Mouse (Mus musculus): ENCODE results near the gene Zeb2.

Gene Zeb2

DNA sequence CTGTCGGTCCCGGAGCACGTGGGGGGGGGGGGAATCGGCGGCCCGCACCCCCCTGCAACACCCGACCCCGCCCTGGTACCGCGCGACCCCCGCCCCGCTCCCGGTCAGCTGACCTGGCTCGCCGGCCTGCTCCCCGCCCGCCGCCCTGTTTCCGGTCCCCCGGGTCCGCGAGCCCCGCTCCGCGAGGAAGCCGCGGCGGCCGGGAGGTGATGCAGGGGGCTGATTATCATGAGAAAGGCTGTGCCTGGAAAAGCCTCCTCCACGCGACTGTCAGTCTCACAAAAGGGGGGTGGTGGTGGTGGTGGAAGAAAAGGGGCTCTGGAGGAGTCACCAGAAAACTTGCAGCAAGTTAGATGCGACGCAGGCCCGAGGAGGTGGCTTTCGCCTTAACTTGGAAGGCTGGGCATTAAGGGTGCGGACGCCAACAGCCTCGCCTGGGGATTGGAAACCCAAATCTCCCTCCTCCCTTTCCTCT is at the start of gene Zeb2:
Gene Zeb2 (minus strand): TSS at position 309 of the 475 bp plus-strand sequence.
- TF ChIP-seq GATA4 (IDR thresholded peaks at IDR 0.05; ENCODE audit: insufficient replicate concordance, low read length) = peak; percentile 55; the same call in 1 of the 2 replicates

DNA sequence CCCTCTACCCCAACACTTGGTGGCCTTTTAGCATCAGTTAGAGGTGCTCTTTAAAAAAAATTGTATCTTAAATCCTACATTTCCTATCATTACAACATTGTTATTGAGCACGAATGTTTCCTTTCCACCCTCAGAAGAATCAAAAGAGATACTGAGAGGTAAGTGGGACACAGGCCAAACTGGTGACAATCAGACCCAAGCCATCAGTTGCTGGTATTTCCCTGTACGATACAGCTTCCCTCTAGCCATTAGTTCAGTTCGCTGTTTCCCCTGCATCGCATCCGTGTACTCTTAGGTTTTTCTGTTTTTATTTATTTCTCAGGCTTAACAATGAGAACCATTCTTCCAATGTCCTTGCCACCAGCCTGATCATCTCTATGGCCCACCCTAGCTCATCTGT is 41.6 kb upstream of the Zeb2 start:
- no peak for TF ChIP-seq GATA4 (IDR thresholded peaks at IDR 0.05; ENCODE audit: insufficient replicate concordance, low read length)

DNA sequence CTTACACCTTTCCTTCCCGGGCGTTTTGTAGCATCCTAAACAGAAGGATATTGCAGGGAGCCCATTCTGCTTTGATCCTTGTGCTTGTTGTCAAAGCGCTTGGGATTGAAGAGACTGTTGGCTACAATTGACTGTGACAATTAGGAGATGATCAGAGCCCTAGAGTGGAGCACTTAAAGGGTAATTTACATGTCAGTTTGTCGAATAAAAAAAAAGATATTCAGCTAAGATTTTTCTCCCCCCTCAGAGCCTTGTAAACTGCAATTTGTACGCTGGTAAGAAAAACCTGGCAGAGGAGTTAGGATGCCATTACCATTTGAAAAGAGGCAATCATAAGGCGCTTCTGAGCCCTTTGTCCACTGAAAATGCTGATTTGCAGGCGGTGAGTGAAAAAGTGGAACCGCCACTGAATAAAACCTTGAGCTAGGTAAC is 41.2 kb upstream of the Zeb2 start:
- TF ChIP-seq GATA4 (IDR thresholded peaks at IDR 0.05; ENCODE audit: insufficient replicate concordance, low read length) = no peak

DNA sequence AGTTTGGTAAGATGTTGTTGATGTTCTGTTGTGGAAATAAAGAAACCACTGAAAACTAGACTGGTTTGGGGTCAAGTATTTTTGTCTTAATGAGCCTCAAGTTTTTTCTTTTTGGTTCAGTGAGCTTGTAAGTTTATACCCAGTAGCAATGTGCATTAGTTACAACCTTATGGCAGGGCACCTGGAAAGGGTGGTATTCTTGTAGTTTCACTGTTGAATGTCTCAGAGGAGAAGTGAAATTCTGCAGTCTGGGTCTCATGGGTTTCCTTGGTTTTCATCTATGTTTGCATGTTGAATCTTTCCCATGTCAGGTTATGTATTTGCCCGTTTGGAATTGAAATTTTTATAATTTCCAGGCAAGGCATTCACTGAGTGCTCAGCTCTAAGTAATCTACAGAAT is 36.1 kb upstream of the Zeb2 start:
- no peak for TF ChIP-seq GATA4 (IDR thresholded peaks at IDR 0.05; ENCODE audit: insufficient replicate concordance, low read length)

DNA sequence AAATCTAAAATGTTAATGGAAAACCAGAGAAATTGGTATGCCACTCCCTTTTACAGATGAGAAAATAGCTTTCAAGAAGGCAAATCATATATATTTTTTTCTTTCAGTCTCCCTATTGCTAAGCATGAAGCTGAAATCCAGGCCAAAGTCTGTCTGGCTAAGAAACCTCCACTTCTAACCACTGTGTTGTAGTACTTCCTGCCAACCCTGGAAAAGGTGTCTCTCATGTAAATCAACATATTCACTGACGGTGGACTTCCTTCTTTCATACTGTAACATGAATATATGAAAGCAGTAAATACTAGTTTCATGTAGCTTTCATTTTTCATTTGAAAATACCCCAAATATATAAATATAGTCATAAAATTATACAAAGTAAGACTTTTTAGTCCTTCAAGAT is 26.0 kb upstream of the Zeb2 start:
- TF ChIP-seq GATA4 (IDR thresholded peaks at IDR 0.05; ENCODE audit: insufficient replicate concordance, low read length) = no peak

DNA sequence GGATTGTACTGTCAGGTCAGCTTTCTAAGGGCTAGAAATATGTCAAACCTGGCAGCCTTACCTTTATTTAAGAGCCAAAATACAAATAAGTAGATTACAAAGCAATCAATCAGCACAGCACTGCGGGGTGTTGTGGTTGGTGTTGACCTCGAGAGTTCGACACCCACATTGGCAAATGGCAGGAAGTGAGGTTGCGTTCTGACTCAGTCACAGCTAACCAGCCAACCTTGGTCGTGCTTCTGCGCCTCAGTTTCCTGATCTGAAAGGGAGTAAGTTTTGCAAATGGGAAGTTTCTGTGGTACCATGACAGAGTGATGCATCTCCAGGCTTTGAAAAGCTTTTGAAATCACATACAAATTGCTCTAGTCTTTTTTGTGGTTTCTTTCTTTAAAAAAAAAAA is 21.7 kb upstream of the Zeb2 start:
- TF ChIP-seq GATA4 (IDR thresholded peaks at IDR 0.05; ENCODE audit: insufficient replicate concordance, low read length) = no peak

DNA sequence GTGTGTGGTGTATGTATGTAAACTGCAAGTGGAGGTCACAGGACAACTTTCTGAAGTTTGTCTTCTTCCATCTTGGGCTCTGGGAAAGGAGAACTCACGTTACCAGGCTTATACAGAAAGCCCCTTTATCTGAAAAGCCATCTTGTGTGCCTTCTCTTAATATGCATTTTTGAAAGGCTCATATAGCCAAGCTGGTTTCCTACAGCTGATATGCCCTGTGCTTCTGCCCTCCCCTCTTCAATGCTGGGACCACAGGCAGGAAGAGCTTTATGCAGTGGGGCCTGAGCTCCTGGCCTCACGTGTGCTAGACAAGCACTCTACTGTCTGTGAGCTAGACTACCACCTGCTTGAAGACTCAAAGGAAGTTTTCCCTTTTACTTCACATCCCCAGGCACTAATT is 19.6 kb upstream of the Zeb2 start:
- no peak for TF ChIP-seq GATA4 (IDR thresholded peaks at IDR 0.05; ENCODE audit: insufficient replicate concordance, low read length)

DNA sequence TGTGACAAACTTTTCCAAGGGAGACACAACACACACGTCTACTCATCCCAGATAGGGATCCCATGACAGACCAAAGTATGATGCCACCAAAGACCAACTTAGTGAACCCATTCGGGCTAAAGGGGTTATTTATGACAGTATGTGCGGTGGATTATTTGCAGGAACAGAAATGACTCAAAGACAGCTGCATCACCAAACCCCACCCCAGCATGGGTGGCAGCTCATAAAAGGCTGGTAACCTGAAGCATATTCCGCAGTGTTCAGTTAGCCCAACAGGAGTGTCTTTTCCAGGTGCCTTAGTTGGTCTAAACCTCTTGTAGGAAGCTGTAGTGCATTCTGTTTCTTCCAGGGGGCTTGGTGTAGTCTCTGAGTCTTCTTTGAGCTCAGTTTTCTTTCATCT is 16.0 kb upstream of the Zeb2 start:
- TF ChIP-seq GATA4 (IDR thresholded peaks at IDR 0.05; ENCODE audit: insufficient replicate concordance, low read length) = no peak

DNA sequence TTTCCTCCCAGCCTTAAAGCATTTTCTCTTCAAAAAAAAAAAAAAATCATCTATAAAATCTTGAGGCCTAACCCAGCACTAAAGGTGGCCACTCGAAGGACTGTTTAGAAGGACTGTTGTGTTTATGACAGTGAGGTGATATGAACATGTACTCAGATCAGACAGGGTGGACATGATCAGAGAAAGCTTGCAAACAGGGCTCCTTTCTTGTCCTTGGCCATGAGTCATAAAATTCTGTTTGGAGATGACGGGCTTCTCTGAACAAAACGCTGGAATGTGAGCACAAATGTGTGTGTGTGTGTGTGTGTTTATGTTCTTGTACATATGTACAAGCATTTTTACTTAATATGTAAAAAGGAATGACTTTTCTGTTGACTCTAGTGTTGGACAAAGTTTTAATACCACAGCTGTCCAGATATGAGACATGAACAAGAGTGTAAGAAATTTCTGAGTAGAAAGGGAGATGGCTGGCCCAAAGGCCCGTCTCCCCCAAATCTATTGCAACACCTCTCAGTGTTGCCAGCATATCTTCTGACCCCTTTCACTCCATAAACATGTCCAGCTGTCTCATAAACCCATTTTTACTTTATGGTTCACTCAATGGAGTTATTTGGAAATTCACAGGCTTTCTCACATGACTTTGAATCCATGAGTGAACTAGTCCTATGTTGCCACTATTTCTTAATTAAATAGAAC is 13.4 kb upstream of the Zeb2 start:
- TF ChIP-seq GATA4 (IDR thresholded peaks at IDR 0.05; ENCODE audit: insufficient replicate concordance, low read length) = no peak

DNA sequence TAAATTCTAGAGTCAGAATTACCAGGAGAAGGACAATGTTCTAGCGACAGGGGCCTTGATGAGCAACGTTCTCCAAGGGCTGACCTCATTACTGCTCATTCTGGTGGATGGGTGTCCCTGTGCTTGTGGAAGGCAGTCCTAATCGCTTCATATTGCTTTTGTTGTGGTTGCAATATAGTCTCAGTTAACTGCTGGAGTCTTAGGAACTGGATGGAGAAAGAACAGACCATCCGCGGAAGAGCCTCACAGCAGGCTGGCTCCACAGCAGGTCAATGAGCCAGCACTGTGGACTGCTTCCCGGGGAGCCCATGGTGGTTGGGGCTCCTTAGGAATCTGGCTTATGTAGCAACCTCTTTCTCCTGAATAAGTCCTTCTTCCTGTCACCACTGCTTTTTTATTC is 12.4 kb upstream of the Zeb2 start:
- TF ChIP-seq GATA4 (IDR thresholded peaks at IDR 0.05; ENCODE audit: insufficient replicate concordance, low read length) = no peak

DNA sequence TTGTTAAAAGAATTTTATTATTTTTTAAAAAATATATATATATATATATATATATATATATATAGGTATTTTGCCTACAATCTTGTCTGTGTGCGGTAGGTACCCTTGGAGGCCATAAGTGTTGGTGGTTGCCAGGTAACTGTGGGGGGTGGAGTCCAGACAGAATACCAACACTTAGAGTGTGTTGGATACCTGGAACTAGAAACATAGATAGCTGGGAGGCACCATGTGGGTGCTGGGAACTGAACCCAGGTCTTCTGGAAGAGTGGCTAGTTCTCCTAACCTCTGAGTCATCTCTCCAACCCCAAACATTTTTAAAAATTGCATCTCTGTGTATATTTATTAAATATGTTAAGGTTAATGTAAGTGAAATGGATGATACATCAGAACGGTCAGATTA is 11.5 kb upstream of the Zeb2 start:
- no peak for TF ChIP-seq GATA4 (IDR thresholded peaks at IDR 0.05; ENCODE audit: insufficient replicate concordance, low read length)

DNA sequence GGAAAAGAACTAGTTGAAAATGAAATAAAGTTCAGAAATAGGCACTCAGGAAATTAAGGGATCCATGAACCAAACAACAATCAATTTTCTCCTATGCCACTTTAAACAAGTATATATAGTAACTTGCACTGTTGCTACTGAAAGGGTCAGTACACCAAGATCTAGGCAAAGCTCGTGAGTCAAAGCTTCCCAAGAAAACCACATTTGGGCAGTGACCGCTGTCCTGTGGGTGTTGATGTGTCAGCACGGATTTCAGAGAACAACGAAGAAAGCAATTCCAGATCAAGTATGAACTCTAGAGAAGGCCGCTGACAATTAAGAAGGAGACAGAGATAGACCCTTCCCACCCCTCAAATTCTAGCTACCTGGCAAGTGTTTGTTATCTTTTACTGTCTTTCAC is 9.2 kb upstream of the Zeb2 start:
- no peak for TF ChIP-seq GATA4 (IDR thresholded peaks at IDR 0.05; ENCODE audit: insufficient replicate concordance, low read length)

DNA sequence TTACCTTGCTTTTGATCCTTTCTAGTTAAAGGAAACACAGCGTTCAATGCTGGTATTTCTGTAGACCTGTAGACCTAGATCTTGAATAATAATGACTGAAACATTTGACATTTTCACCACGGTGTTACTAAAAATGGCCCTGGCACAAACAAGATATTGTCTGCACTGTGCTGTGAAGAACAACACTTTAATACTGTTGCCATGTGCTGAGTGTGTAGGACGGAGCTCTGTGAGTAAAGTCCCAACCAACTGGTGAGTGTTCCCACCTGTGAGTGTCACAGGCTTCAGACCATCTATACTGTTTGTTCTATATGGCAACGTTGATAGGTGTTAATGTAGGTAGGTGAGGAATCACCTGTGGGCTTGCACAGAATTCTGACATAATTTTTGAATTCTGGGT is 8.0 kb upstream of the Zeb2 start:
- no peak for TF ChIP-seq GATA4 (IDR thresholded peaks at IDR 0.05; ENCODE audit: insufficient replicate concordance, low read length)

DNA sequence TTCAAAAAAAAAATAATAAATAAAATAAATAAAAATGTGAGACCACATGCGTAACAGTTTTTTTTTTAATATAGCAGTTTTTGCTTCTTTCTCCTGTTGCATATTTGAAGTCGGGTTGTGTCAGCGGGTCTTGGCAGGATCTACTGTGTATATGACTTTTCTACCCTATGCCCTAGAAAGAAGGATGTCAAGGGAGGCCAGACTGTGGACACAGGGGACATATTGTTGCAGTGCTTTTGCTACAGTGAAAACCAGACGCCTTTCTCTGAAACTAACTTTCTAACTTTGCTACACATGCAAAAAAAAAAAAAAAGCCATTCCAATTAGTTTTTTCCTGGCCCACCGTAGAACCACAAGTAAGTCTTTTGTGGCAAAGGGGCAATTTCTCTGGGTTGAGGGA is 6.3 kb upstream of the Zeb2 start:
- no peak for TF ChIP-seq GATA4 (IDR thresholded peaks at IDR 0.05; ENCODE audit: insufficient replicate concordance, low read length)

DNA sequence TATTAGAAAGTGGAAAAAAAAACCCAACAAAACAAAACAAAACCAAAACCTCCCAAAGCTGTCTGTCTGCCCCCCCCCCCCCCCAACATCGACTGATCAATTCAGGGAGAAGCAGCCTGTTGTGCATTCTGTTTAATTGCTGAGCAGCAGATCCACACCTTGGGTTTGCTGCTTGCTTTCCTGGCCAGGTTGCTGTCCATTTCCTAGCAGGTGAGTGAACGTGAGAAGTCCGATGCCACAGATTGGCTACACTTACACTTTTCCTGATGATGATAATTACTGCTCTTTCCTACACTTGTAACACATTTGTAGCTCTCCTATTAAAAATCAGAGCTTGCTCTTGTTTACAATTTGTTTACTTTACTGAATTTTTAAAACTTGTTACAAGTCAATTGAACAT is 926 bp upstream of the Zeb2 start:
- no peak for TF ChIP-seq GATA4 (IDR thresholded peaks at IDR 0.05; ENCODE audit: insufficient replicate concordance, low read length)

DNA sequence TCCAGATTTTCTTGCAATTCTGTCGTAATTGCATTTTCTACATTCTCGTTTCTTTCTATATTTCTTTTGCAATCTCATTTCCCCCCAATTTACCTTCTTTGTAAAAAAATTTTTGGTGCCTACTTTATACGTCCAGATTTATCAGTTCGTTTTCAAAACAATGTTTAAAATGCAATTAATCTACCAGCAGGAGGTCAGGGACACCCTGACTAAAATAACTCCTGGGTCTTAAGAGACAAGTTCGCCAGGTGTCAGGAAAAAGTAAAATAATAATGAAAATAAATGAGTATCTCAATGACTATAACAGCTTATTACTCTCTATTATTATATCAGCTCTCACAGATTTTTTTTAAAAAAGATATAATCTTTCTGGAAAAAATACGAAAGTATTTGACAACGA is 397 bp upstream of the Zeb2 start:
- no peak for TF ChIP-seq GATA4 (IDR thresholded peaks at IDR 0.05; ENCODE audit: insufficient replicate concordance, low read length)

DNA sequence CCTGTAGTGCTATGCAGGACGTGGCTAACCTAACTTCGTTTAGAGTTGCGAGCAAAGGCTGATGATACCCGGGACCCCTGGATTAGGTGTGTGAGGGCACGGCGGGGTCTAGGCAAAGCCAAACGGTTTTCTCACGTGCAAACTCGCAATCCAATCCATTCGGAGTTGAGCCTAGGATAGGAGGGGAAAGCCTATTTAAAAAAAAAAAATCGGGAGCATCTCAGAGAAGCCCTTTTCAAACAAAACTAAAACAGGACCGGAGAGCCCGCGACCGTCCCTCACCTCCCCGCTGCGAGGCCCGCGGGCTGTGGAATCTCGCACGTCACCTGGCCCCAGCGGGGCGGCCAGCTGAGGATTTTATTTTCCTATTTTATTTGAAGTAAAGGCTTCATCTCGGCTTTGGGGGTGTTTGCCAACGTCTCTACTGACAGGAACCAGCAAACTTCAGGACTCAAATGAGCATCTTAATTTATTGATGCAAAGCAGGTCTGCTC is 617 bp downstream of the Zeb2 start:
- TF ChIP-seq GATA4 (IDR thresholded peaks at IDR 0.05; ENCODE audit: insufficient replicate concordance, low read length) = no peak

Data from liver, adult (tissue).